Mouse (Mus musculus): ENCODE results near the gene Itpr2.

- TF ChIP-seq CTCF (IDR thresholded peaks at IDR 0.05; ENCODE audit: insufficient read depth, low read length) (no peak), POLR2A (IDR thresholded peaks at IDR 0.05; ENCODE audit: borderline replicate concordance, extremely low read depth, low read depth, low read length) (no peak)
Observed at GRCm38 (mm10) chr6:146205136-146205535, 296.9 kb downstream of the Itpr2 start.
